Mouse (Mus musculus): ENCODE results near the gene Mfsd4b5. TPM values are rescaled to one million over a fixed set of nuclear protein-coding genes. Genes with fewer than 3 reads are reported as not detected.
"Not testable (repeated sequence)": the region's sequence is repeated elsewhere in the genome, so short reads cannot be mapped to it uniquely, and the experiment has no call there.

The Mfsd4b5 gene
- total and polyA plus RNA-seq, 3 experiments = 0.22 TPM; not detected in 2

- Histone ChIP-seq H3K36me3 (replicated peaks) (no peaks in the 10 kb centered on the region), H3K9me3 (replicated peaks) (no peaks in the 10 kb centered on the region), H3K4me1 (ENCODE audit: insufficient read depth, low read depth, low read length) (peaks cover 6% of the 10 kb centered on the region), H3K4me3 (ENCODE audit: low read depth, low read length) (no peak overlapping the region), H3K27me3 (ENCODE audit: insufficient read depth, low read length) (peaks cover 19% of the 10 kb centered on the region)
- TF ChIP-seq CTCF (IDR thresholded peaks at IDR 0.05; ENCODE audit: low read depth, low read length) = no peak
- no peak for TF ChIP-seq GATA2 (IDR thresholded peaks at IDR 0.05; ENCODE audit: borderline replicate concordance, low read depth, low read length)
- no peak for TF ChIP-seq POLR2AphosphoS5 (IDR thresholded peaks at IDR 0.05; ENCODE audit: insufficient replicate concordance, low read depth, low read length)
- TF ChIP-seq GATA1 (IDR thresholded peaks at IDR 0.05; ENCODE audit: borderline replicate concordance, low read length) = no peak
- TF ChIP-seq TAL1 (conservative IDR thresholded peaks at IDR 0.05; ENCODE audit: low read depth, low read length) = no peak
- DNase-seq (ENCODE audit: low spot score) (no peak), ATAC-seq (ENCODE audit: extremely low read depth, insufficient number of reproducible peaks, low FRiP score, poor library complexity, severe bottlenecking) (no peak)
Observed at GRCm38 (mm10) chr10:40009591-40009990, 23.1 kb upstream of the Mfsd4b5 start.

- peaks cover 19% of the 10 kb centered on the region for H3K27me3 ChIP-seq (ENCODE audit: insufficient read depth, low read length)
- H3K9me3 ChIP-seq (replicated peaks); H3K4me3 ChIP-seq (ENCODE audit: low read depth, low read length); DNase-seq (ENCODE audit: low spot score); H3K4me1 ChIP-seq (ENCODE audit: insufficient read depth, low read depth, low read length); ATAC-seq (ENCODE audit: extremely low read depth, insufficient number of reproducible peaks, low FRiP score, poor library complexity, severe bottlenecking); H3K36me3 ChIP-seq (replicated peaks): not testable (repeated sequence)
Observed at GRCm38 (mm10) chr10:40008847-40009246, 22.4 kb upstream of the Mfsd4b5 start.

- Histone ChIP-seq H3K36me3 (replicated peaks) (no peaks in the 10 kb centered on the region), H3K9me3 (replicated peaks) (no peaks in the 10 kb centered on the region), H3K4me3 (ENCODE audit: low read depth, low read length) (no peak overlapping the region), H3K4me1 (ENCODE audit: insufficient read depth, low read depth, low read length) (peaks cover 8% of the 10 kb centered on the region), H3K27me3 (ENCODE audit: insufficient read depth, low read length) (peaks cover 19% of the 10 kb centered on the region)
- DNase-seq (ENCODE audit: low spot score) = no peak
- TF ChIP-seq POLR2AphosphoS5 (IDR thresholded peaks at IDR 0.05; ENCODE audit: insufficient replicate concordance, low read depth, low read length) (no peak), GATA1 (IDR thresholded peaks at IDR 0.05; ENCODE audit: borderline replicate concordance, low read length) (no peak), GATA2 (IDR thresholded peaks at IDR 0.05; ENCODE audit: borderline replicate concordance, low read depth, low read length) (no peak), TAL1 (conservative IDR thresholded peaks at IDR 0.05; ENCODE audit: low read depth, low read length) (no peak), CTCF (IDR thresholded peaks at IDR 0.05; ENCODE audit: low read depth, low read length) (no peak)
- no peak for ATAC-seq (ENCODE audit: extremely low read depth, insufficient number of reproducible peaks, low FRiP score, poor library complexity, severe bottlenecking)
Observed at GRCm38 (mm10) chr10:40007953-40008352, 21.5 kb upstream of the Mfsd4b5 start.

- ATAC-seq (ENCODE audit: extremely low read depth, insufficient number of reproducible peaks, low FRiP score, poor library complexity, severe bottlenecking) (no peak), DNase-seq (ENCODE audit: low spot score) (no peak)
- Histone ChIP-seq H3K9me3 (replicated peaks) (no peaks in the 10 kb centered on the region), H3K36me3 (replicated peaks) (no peaks in the 10 kb centered on the region), H3K27me3 (ENCODE audit: insufficient read depth, low read length) (peaks cover 19% of the 10 kb centered on the region), H3K4me1 (ENCODE audit: insufficient read depth, low read depth, low read length) (peaks cover 8% of the 10 kb centered on the region), H3K4me3 (ENCODE audit: low read depth, low read length) (no peak overlapping the region)
- TF ChIP-seq TAL1 (conservative IDR thresholded peaks at IDR 0.05; ENCODE audit: low read depth, low read length) (no peak), CTCF (IDR thresholded peaks at IDR 0.05; ENCODE audit: low read depth, low read length) (no peak), GATA1 (IDR thresholded peaks at IDR 0.05; ENCODE audit: borderline replicate concordance, low read length) (no peak), POLR2AphosphoS5 (IDR thresholded peaks at IDR 0.05; ENCODE audit: insufficient replicate concordance, low read depth, low read length) (no peak), GATA2 (IDR thresholded peaks at IDR 0.05; ENCODE audit: borderline replicate concordance, low read depth, low read length) (no peak)
Observed at GRCm38 (mm10) chr10:40006963-40007362, 20.5 kb upstream of the Mfsd4b5 start.

- TF ChIP-seq GATA1 (IDR thresholded peaks at IDR 0.05; ENCODE audit: borderline replicate concordance, low read length) (no peak), TAL1 (conservative IDR thresholded peaks at IDR 0.05; ENCODE audit: low read depth, low read length) (no peak), CTCF (IDR thresholded peaks at IDR 0.05; ENCODE audit: low read depth, low read length) (no peak), GATA2 (IDR thresholded peaks at IDR 0.05; ENCODE audit: borderline replicate concordance, low read depth, low read length) (no peak), POLR2AphosphoS5 (IDR thresholded peaks at IDR 0.05; ENCODE audit: insufficient replicate concordance, low read depth, low read length) (no peak)
- Histone ChIP-seq H3K27me3 (ENCODE audit: insufficient read depth, low read length) (peaks cover 5% of the 10 kb centered on the region; the same call in 1 of the 2 replicates), H3K9me3 (replicated peaks) (no peaks in the 10 kb centered on the region), H3K4me1 (ENCODE audit: insufficient read depth, low read depth, low read length) (peaks cover 6% of the 10 kb centered on the region), H3K36me3 (replicated peaks) (no peaks in the 10 kb centered on the region), H3K4me3 (ENCODE audit: low read depth, low read length) (no peak overlapping the region)
- ATAC-seq (ENCODE audit: extremely low read depth, insufficient number of reproducible peaks, low FRiP score, poor library complexity, severe bottlenecking) = no peak
- DNase-seq (ENCODE audit: low spot score) = no peak
Observed at GRCm38 (mm10) chr10:40000746-40001145, 14.3 kb upstream of the Mfsd4b5 start.

- Histone ChIP-seq H3K9me3 (replicated peaks) (peaks cover 5% of the 10 kb centered on the region), H3K27me3 (ENCODE audit: insufficient read depth, low read length) (peaks cover 5% of the 10 kb centered on the region; the same call in 1 of the 2 replicates), H3K4me3 (ENCODE audit: low read depth, low read length) (no peak overlapping the region; the same call in 1 of the 2 replicates), H3K36me3 (replicated peaks) (no peaks in the 10 kb centered on the region), H3K4me1 (ENCODE audit: insufficient read depth, low read depth, low read length) (peaks cover 42% of the 10 kb centered on the region)
- peak; percentile 51 for DNase-seq (ENCODE audit: low spot score)
- peak; percentile 81 for ATAC-seq (ENCODE audit: extremely low read depth, insufficient number of reproducible peaks, low FRiP score, poor library complexity, severe bottlenecking)
- TF ChIP-seq POLR2AphosphoS5 (IDR thresholded peaks at IDR 0.05; ENCODE audit: insufficient replicate concordance, low read depth, low read length) (no peak), GATA2 (IDR thresholded peaks at IDR 0.05; ENCODE audit: borderline replicate concordance, low read depth, low read length) (no peak), GATA1 (IDR thresholded peaks at IDR 0.05; ENCODE audit: borderline replicate concordance, low read length) (no peak), TAL1 (conservative IDR thresholded peaks at IDR 0.05; ENCODE audit: low read depth, low read length) (peak; percentile 76), CTCF (IDR thresholded peaks at IDR 0.05; ENCODE audit: low read depth, low read length) (no peak)
Observed at GRCm38 (mm10) chr10:39991155-39991554, 4.7 kb upstream of the Mfsd4b5 start.

- Histone ChIP-seq H3K4me3 (ENCODE audit: low read depth, low read length) (no peak overlapping the region), H3K4me1 (ENCODE audit: insufficient read depth, low read depth, low read length) (peaks cover 9% of the 10 kb centered on the region), H3K9me3 (replicated peaks) (peaks cover 8% of the 10 kb centered on the region), H3K27me3 (ENCODE audit: insufficient read depth, low read length) (peaks cover 10% of the 10 kb centered on the region; the same call in 1 of the 2 replicates), H3K36me3 (replicated peaks) (no peaks in the 10 kb centered on the region)
- DNase-seq (ENCODE audit: low spot score) (no peak), ATAC-seq (ENCODE audit: extremely low read depth, insufficient number of reproducible peaks, low FRiP score, poor library complexity, severe bottlenecking) (no peak)
- TF ChIP-seq GATA2 (IDR thresholded peaks at IDR 0.05; ENCODE audit: borderline replicate concordance, low read depth, low read length) (no peak), POLR2AphosphoS5 (IDR thresholded peaks at IDR 0.05; ENCODE audit: insufficient replicate concordance, low read depth, low read length) (no peak), GATA1 (IDR thresholded peaks at IDR 0.05; ENCODE audit: borderline replicate concordance, low read length) (no peak), TAL1 (conservative IDR thresholded peaks at IDR 0.05; ENCODE audit: low read depth, low read length) (no peak), CTCF (IDR thresholded peaks at IDR 0.05; ENCODE audit: low read depth, low read length) (no peak)
Observed at GRCm38 (mm10) chr10:39982604-39983003, 3.8 kb downstream of the Mfsd4b5 start.
